Mouse (Mus musculus): ENCODE measurements around the gene Mmel1. TPM values are rescaled to one million over a fixed set of nuclear protein-coding genes. Genes with fewer than 3 reads are reported as not detected.
A peak's percentile ranks its signal among the peaks of the same experiment; 100 is the strongest.

The Mmel1 gene
- total RNA-seq, 2 experiments from 2014 or later: 0.34 to 0.62 TPM

GRCm38 (mm10) chr4:154863436-154863935 is 5.9 kb upstream of the Mmel1 start:
- no peak for DNase-seq (ENCODE audit: low spot score in 2 of 2)

- peak; percentile 81 to 91 for DNase-seq (ENCODE audit: low spot score in 2 of 2)
These were observed 5.1 kb upstream of the Mmel1 start for GRCm38 (mm10) chr4:154864271-154864771.

- peak in 1 of 2 experiments; percentile 14 for DNase-seq (ENCODE audit: low spot score in 2 of 2)
These were observed 4.2 kb upstream of the Mmel1 start for GRCm38 (mm10) chr4:154864961-154865760.

GRCm38 (mm10) chr4:154866391-154866790 is 3.0 kb upstream of the Mmel1 start:
- DNase-seq (ENCODE audit: low spot score in 2 of 2): peak in 1 of 2 experiments; percentile 11

GRCm38 (mm10) chr4:154867257-154867656 is 2.1 kb upstream of the Mmel1 start:
- no peak for DNase-seq (ENCODE audit: low spot score in 2 of 2)

- no peak for DNase-seq (ENCODE audit: low spot score in 2 of 2)
These were observed 1.3 kb downstream of the Mmel1 start for GRCm38 (mm10) chr4:154870721-154871120.

GRCm38 (mm10) chr4:154871757-154872251 is 2.4 kb downstream of the Mmel1 start:
- no peak for DNase-seq (ENCODE audit: low spot score in 2 of 2)

GRCm38 (mm10) chr4:154873186-154873585 is 3.8 kb downstream of the Mmel1 start:
- DNase-seq (ENCODE audit: low spot score in 2 of 2): no peak

GRCm38 (mm10) chr4:154877864-154878548 is 8.6 kb downstream of the Mmel1 start:
- DNase-seq (ENCODE audit: low spot score in 2 of 2): peak; percentile 82 to 94

- DNase-seq (ENCODE audit: low spot score in 2 of 2): no peak
These were observed 11.3 kb downstream of the Mmel1 start for GRCm38 (mm10) chr4:154880730-154881129.

- no peak for DNase-seq (ENCODE audit: low spot score in 2 of 2)
These were observed 12.8 kb downstream of the Mmel1 start for GRCm38 (mm10) chr4:154882014-154882659.

- no peak for DNase-seq (ENCODE audit: low spot score in 2 of 2)
These were observed 16.0 kb downstream of the Mmel1 start for GRCm38 (mm10) chr4:154885416-154885815.

- DNase-seq (ENCODE audit: low spot score in 2 of 2): no peak
These were observed 17.6 kb downstream of the Mmel1 start for GRCm38 (mm10) chr4:154886876-154887592.

- no peak for DNase-seq (ENCODE audit: low spot score in 2 of 2)
These were observed 18.3 kb downstream of the Mmel1 start for GRCm38 (mm10) chr4:154887593-154888250.

GRCm38 (mm10) chr4:154890887-154891286 is 21.5 kb downstream of the Mmel1 start:
- DNase-seq (ENCODE audit: low spot score in 2 of 2): no peak

- no peak for DNase-seq (ENCODE audit: low spot score in 2 of 2)
These were observed 26.2 kb downstream of the Mmel1 start for GRCm38 (mm10) chr4:154895549-154895948.

- no peak for DNase-seq (ENCODE audit: low spot score in 2 of 2)
These were observed 28.5 kb downstream of the Mmel1 start for GRCm38 (mm10) chr4:154897676-154898465.

GRCm38 (mm10) chr4:154898506-154899446 is 29.4 kb downstream of the Mmel1 start, which contains the start of gene Fam213b:
Gene Fam213b, minus strand, starts transcription at chr4:154899135.
- DNase-seq (ENCODE audit: low spot score in 2 of 2): peak in 1 of 2 experiments; percentile 64

Data from gastrocnemius, postnatal 4 days (tissue).